Mouse (Mus musculus): Measurements from ENCODE around the gene Arntl.
A peak's percentile ranks its signal among the peaks of the same experiment; 100 is the strongest.
"Not testable (repeated sequence)": the region's sequence is repeated elsewhere in the genome, so short reads cannot be mapped to it uniquely, and the experiment has no call there.

The Arntl gene

DNA sequence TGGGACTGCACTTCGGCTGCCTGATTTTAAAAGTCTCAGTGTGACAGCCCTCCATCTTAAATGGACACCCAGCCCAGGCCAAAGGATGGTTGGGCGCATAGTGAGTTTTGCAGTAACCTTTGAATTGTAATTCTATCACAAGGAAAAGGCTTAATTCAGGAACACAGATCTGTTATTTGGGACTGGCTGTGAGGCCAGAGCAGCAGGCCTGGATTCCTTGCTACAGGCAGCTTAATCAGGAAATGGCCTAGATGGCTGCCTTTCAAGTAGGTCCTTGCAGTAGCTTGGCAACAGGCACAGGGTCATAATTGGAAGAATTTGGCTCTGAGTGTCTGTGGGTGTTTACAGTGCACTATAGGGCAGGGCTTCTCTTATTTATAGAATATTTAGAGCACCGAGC lies 43.7 kb downstream of the Arntl start:
- DNase-seq (ENCODE audit: low spot score): no peak

DNA sequence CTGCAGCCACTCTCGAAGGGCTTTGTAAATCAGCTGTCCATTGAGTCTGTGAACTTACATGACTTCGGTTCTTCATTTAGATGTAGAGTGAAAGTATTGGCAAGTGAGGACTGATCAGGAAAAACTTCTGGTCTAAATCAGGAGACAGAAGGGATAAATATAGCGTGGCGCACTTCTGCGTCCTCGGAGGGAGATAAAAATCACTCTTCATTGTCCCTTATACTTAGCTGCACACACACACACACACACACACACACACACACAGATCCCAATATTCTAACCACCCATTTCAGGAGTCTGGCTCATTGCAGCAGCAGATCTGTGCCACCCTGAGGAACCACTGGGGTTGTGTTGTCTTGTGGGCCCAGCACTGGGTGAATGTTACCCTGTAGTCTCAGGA lies 44.3 kb downstream of the Arntl start:
- DNase-seq (ENCODE audit: low spot score): no peak

DNA sequence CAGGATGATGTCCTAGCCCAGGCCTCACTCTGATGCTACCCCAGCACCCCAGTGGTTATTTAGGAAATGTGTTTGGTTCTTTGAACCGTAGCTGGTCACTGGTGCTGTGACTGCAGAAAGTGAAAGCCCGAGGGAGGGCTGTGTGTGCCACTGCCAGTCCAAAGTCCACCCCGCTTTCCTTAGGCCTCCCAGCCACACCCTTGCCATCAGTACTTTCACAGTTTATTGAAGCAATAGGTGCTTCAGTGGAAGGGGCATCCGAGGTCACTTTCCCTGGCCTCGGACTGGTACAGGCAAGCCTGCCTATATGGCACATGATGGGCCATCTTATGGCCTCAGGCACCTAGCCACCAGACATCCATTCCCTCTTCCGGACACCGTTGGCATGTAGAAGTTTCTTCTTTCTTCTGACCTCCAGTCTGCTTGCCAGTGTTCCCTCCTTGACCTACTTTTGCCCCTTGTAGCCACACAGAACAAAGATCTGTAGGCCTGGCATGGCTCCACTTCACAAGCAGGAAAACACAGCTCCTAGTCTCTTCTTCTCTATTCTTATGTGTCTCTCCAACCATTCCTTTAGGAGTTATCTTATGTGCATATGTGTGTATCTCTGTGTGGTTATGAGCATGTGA lies 46.6 kb downstream of the Arntl start:
- no peak for DNase-seq (ENCODE audit: low spot score)

DNA sequence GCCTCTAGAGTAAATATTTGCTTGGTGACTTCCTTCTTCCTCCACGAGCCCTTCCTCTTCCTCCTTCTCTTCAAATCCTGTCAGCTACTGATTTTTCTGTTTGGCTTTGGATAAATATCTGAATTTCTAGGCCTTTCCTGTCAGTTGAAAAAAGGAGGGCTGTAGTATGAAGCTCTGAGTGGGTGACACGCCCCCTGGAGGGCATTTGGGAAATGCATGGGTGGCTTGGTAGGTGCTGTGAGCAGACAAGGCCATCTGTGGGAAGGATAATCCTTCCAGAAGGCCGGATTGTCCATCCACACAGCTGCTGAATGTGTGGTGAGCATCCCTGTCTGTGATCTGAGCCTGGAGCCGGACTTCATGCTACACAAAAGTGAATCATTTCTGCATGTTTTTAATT lies 48.8 kb downstream of the Arntl start:
- DNase-seq (ENCODE audit: low spot score): peak; percentile 21

DNA sequence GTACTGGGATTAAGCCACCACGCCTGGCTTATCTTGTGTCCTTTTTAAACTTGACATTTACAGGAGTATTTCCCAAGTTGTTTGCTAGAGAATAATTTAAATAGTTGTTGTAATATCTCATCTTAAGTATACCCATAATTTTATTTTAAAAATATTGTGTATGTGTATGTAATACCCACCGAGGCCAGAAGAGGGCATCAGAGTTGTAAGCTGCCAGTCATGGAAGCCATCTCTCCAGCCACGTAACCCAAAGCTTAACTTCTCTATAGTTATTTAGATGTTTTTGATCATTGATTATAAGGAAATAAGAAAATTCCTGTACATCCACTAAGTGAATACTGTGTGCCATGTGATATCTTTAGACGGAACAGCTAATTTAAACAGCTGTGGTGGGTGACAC lies 51.2 kb downstream of the Arntl start:
- DNase-seq (ENCODE audit: low spot score): no peak

DNA sequence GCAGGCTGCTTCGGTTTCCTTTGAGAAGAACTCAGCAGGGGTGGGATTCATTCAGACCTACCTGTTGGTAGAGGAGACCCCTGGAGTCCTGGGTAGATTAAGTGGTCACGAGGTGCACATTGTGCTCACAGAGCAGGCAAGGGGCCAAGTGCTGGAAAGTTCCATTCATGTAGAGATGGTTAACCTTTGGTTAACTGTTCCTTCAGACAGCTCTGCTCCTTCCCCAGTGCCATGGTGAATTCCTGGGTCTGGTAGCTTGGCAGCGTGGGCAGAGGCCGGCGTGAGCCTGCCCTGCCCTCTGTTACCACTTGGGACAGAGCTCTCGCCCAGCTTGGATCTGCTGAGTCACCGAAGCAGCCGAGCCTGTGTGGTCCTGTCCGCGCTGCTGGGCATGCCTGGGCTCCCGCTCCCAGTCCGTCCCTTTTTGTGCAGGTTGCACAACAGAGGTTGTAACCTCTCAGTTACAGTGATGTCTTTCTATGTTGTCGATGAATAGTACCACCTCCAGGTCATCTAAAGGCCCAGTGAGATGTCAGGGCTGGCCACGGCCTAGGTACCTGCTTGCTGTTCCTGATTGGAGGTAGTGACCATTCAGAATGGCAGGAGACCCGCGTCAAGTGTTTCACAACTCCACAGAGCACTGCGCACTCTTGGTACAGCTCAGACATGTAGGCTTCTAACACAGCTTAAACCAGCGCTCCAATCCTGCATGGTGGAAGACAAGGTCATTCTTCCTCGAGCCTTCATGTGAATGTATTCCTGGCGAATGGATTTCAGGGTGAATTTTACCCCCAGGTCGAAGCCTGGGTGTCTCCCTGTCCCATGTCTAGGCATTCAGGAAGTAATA lies 53.3 kb downstream of the Arntl start:
- DNase-seq (ENCODE audit: low spot score): peak; percentile 17

DNA sequence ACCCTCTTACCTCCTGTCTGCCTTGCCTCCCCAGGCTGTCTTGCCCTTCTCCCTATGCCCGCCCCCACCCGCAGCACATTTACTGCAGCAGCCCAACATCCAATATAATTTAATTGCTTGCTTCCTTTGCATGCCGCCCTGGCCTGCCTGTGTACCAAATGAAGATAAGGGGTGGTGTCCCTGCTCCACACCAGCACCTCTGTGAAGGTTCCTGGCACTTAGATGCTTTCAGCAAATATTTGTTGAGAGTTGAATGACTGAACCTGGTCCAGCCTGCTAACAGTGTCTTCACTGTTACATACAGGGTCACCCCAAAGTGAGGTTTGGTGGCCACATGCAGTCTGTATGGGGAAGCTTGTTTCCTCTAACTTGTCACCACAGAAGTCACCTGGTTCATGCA lies 54.4 kb downstream of the Arntl start:
- DNase-seq (ENCODE audit: low spot score): no peak

DNA sequence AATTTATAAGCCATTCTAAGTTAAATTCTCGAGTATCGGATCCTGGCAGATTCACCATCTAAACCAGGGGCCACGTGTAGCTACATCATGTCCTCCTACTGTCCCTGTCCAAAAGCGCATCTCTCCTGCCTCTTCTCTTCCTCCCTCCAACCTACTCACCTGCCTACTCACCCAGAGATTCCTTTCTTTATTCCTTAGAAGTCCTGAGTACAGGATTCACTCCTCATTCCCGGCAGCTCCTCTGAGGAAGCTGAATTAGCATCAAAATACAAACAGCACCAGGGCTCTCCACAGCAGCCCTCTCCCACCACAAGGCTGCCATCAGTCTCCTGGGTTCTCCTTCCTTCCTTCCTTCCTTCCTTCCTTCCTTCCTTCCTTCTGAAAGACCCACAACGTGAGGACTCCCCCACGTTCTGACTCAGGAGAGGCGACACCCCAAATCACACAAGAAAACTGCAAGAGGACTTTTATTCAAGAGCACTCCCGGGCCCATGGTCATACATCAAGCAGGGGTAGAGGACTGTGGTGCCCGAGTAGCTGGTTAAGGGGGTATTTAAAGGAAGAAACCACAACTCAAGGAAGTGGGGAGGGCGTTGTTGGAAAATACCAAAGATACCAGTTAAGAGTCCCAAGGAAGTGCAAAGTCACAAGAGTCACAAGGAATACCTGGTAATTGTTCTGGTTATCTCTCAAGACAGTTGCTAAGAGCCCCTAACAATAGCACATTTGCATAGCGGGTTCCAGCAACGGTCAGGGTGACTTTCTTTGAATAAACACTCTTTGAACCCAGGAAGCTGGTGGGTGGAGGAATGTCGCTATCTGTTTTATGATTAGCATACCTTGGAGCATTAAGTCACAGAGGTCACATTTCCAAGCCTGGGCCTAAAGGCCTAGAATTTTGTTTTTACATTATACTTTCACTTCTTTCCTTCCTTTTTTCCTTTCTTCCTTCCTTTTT lies 55.5 kb downstream of the Arntl start:
- DNase-seq (ENCODE audit: low spot score): not testable (repeated sequence)

DNA sequence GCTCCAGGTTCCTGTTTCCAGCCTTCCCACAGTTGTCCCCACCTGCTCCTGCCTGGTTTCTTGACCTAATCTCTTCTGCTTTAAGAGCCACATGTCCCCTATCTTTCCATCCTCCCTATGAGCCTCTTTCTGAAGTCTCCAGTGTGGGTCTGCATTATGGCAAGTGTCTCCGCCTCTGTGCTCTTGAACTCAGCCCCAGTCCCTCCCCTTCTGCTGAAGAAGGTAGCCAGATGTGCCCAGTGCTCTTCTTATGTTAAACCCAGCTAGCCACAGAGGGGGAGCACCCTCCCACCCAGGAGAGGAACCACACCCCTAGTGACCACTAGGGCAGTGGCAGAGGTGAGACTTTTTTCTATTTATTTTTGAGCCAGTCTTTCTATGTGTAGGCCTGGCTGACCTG lies 56.7 kb downstream of the Arntl start:
- no peak for DNase-seq (ENCODE audit: low spot score)

DNA sequence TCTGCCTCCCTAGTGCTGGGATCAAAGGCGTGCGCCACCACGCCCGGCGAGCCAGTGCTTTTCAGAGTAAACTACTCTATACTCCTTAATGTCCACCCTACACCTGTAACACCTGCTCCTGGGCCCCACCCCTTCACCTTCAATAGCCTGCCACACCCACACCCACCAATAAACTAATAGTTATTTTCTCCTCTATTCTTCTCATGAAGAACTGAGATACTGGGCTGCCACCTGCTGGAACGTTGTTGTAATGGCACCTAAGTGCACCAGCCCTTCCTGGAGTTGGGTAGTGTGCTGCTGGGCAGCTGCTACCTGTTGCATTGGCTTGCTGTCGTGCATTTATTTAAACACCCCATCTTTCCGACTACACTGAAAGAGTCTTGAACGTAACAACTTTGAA lies 61.0 kb downstream of the Arntl start:
- peak; percentile 35 for DNase-seq (ENCODE audit: low spot score)

DNA sequence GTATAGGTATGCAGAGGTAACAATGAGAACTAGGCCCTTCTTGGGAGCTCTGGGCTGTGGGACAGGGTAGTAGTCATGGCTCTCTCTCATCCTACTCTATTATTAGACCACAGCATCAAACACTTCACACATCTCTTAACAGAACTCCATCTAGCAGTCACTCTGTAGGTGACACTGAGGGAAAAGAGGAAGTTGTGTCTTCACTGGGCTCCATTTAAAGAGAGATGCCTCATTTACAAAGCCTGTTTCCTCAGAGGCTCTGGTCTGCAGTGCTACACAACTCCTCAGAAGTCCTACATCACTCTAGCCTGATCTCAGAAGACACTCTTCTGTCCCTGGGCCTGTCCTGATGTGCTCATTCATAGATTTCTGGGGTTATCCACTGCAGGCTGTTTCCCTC lies 61.8 kb downstream of the Arntl start:
- DNase-seq (ENCODE audit: low spot score): no peak

DNA sequence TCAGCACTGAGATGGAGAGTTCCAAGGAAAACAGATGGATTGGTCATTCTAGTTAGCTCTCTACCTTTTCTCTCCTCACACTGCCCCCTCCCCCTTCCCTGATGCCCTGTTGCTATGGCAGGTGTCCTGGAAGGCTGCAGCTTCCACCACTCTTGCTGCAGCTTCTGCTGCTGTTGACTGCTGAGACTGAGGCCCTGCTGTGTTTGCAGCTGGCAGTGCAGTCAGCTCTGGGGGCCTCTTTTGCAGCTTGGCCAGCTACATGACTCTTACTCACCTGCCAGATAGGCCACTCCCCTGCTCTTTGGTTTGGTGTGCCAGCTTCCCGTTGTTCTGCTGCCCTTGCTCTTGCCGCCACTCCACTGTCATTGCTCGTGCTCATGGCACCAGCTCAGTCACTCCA lies 62.7 kb downstream of the Arntl start:
- DNase-seq (ENCODE audit: low spot score): no peak

DNA sequence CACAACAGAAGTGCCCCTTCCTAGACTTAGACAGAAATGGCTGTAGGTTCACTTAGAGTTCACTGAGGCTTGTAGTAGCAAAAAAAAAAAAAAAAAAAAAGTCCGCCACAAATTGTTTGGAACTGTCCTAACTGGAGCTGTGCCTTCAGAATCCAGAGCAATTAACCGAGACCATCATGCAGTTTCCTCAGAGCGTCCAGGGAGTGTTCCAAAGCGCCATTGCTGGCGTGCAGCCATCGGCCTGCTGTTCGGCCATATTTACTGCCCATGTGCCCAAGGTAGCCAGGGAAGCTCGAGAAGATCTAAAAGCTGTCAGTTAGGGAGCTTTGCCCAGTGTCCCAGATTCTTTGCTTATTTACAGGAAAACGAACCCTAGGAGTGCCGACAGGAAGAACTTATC lies 63.3 kb downstream of the Arntl start:
- DNase-seq (ENCODE audit: low spot score): no peak

DNA sequence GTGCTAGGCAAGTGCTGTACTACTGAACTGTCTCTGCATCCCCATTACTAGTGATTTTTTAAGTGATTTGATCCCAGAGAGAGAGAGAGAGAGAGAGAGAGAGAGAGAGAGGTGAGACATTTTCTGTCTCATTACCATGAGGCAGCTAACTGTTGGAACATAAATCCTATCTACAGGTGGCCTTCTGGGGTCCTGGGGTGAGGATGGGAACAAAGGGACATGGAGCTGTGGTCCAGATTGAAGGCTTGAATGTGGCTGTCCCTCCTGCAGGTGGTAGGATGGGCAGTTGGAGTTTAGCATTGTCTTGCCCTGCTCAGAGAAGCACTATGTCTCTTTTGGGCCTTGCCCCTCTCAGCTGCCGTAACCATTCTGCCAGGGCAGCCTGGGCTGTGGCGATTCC lies 63.7 kb downstream of the Arntl start:
- no peak for DNase-seq (ENCODE audit: low spot score)

DNA sequence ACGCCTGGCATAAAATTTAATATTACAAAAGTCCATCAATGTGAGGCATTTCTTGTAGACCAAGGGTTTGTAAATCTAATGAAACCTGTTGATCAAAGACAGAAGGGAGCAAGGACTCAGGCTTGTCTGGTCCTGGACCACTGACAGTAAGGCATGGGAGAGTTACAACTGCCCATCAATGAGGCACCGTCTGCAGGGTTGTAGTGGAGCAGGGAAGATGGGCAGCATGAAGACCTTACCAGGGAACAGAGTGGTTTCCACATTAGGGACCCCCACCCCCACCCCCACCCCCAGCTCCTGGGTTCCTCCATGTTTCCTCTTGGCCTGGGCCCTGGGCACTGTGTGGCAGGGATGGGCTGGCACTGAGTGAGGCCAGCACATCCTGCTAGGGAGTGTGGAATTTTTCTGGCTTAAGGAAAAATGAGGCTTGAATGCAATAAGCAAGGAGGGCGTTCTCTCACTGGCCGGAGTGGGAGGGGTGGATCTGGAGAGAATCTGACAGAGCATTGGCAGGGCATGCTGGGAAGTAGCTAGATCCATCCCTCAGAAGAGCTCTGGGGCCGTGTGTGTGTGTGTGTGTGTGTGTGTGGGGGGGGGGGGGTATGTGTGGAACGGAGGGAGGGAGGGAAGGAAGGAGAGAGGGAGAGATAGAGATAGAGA lies 65.2 kb downstream of the Arntl start:
- DNase-seq (ENCODE audit: low spot score): no peak

DNA sequence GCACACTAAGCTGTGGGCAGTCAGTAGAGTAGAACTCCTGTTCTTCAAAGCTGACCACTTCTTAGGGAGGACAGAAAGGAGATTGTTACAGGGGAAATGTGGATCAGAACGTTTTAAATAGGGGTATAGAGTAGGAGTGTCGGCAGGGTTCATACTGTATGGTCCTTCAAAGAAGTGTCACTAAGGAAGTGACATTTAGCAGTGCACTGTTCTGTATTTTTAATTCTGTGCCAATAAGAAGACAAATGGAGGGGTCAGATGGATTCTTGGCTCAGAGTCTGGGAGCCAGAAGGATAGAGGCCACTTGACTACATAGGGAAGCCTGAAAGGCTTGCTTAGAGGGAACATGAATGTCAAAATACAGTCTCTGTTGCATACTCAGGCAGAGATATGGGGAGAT lies 70.0 kb downstream of the Arntl start:
- DNase-seq (ENCODE audit: low spot score): no peak

DNA sequence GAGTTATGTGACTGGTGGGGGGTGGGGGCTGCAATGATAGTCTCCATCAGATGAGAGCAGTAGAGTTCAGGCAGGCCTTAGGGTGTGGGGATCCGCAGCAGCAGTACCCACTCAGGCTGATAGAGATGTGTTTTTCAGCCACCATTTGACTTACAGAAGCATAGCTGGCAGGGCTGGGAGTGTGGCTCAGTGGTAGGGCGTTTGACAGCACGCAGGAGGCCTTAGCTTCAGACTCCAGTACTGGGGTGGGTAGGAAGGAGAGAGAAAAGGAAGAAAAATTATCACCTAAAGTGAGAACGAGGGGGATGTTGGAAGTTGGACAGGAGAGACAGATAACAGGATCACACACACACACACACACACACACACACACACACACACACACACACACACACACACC lies 71.2 kb downstream of the Arntl start:
- no peak for DNase-seq (ENCODE audit: low spot score)

DNA sequence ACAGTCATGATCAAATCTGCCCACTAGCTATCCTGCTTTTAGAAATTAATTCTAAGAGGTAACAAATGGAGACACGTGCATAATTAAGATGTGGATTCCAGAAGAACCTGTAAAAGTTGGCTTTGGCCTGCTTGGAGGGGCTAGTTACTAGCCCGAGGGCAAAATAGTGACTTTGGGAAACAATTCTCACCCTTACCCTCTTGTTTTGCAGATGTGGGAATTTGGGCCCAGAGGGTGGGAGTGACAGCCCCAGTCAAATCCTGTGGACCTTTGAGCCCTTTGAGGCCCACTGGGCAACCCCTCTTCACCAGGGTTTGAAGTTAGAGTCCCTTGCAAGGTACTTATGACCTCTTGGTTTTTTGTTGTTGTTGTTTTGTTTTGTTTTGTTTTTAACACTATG lies 72.0 kb downstream of the Arntl start:
- DNase-seq (ENCODE audit: low spot score): no peak

DNA sequence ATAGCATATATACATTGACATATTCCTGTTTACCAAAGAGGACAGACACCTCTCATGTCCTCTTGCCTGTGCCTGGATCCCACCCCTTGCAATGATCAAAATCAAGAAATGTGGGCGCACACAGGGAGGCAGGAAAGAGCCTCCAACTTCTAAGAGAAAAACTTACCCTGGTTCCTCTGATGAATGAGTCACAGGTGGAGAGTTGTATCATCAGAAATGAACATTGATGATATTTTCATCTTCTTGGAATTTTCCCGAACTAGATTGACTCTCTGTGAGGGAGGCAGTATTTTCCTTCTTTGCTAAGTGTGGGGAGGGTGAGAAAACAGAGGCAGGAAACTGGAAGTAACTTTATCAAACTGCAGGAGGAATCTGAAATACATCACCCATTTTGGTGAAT lies 78.1 kb downstream of the Arntl start:
- DNase-seq (ENCODE audit: low spot score): no peak

DNA sequence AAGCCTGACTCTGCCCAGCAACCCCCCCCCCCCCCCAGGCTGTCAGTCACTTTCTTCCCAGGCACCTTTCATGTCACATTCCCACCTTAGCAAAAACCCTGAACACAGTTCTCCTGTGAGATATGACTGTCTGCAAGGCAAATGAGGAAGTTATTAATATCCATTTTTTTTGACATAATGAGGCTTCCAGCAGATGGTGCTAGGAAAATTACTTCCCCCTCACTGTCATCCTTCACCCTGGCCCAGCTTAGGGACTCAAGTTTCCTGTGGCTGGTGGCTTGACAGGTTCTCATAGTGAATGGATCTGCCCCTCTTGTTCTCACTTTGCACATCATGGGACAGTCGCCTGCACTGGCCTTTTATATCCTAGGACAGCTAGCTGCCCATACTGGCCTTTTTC lies 81.9 kb downstream of the Arntl start:
- no peak for DNase-seq (ENCODE audit: low spot score)

DNA sequence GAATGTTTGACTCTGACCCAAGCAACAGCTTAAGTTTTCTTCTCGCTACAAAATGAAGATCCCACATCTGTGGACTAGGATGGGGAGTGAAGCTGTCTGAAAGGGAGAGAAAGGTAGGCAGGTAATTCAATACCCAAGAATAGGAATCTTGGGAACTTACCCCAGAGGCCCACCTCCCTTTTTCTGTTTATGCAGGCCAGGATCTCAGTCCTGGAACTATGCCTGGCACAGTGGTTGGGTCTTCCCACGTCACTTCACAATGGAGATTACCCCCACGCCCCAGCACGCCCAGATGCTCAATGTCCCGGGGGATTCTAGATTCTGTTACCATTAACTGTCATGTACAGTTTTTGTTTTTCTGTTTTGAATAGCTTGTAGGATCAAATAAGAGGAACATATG lies 84.5 kb downstream of the Arntl start:
- DNase-seq (ENCODE audit: low spot score): no peak

DNA sequence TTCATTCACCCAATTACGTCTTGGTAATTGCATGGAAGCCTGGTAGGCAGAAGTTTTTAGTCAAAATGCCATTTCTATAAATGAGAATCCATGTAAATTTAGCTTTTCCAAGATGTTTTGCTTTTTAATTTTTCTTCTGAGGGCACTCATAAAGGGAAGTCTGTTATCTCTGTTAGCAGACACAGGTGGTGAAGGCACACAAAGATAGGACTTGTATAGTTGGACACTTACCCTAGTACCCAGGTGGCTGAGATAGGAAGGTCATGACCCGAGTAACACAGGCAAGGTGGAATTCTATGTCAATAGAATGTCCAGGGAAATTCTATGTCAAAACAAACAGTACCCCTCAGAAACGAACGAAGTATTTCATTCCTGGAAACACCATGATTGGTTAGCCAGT lies 84.9 kb downstream of the Arntl start:
- DNase-seq (ENCODE audit: low spot score): no peak
